In genomic region chr5:29377590-29378297, GRCm38 (mm10) we compare ENCODE assay signal across 8 mouse cellular contexts. TPM values are rescaled to one million over a fixed set of nuclear protein-coding genes. Genes with fewer than 3 reads are reported as not detected.
DNase-seq lines count a peak whose midpoint lies in the region; ATAC-seq and TF ChIP-seq lines count a peak whose summit lies in the region.

No protein-coding gene starts in this region.

- peaks cover 5% of the 10 kb centered on the region; the same call in 1 of the 2 replicates for H3K4me1 ChIP-seq in liver, adult 2 months (ENCODE audit: control insufficient read depth, insufficient read depth, low read length)
- peaks cover 13% of the 10 kb centered on the region for H3K4me1 ChIP-seq in hindbrain, embryonic 12.5 days
- H3K4me1 ChIP-seq in stomach, embryonic 15.5 days = peaks cover 8% of the 10 kb centered on the region; the same call in 1 of the 2 replicates

- no peaks in the 10 kb centered on the region for H3K27me3 ChIP-seq in liver, adult 2 months (ENCODE audit: control insufficient read depth, insufficient read depth, low read length)
- H3K27me3 ChIP-seq in hindbrain, embryonic 12.5 days = peaks cover 7% of the 10 kb centered on the region; the same call in 1 of the 2 replicates
- H3K27me3 ChIP-seq in stomach, embryonic 15.5 days (replicated peaks) = no peaks in the 10 kb centered on the region

- intact Hi-C loops in gastrocnemius, postnatal 14 days (cut with DNase I; ENCODE audit: low total_unique reads) = no loop called here

- H3K9me3 ChIP-seq in hindbrain, embryonic 12.5 days (replicated peaks) = no peaks in the 10 kb centered on the region
- no peaks in the 10 kb centered on the region for H3K9me3 ChIP-seq in stomach, embryonic 15.5 days

- peak overlapping the region; percentile 57 for H3K27ac ChIP-seq in liver, adult 2 months (replicated peaks; ENCODE audit: insufficient read depth, low read depth, low read length)
- peak overlapping the region; percentile 73 for H3K27ac ChIP-seq in hindbrain, embryonic 12.5 days
- no peak overlapping the region for H3K27ac ChIP-seq in macrophage
- H3K27ac ChIP-seq in stomach, embryonic 15.5 days = peak overlapping the region; percentile 57

- H3K4me3 ChIP-seq in liver, adult 2 months (ENCODE audit: insufficient read depth, low read depth, low read length) = peak overlapping the region; percentile 75
- peak overlapping the region; percentile 76 for H3K4me3 ChIP-seq in hindbrain, embryonic 12.5 days
- peak overlapping the region; percentile 64 for H3K4me3 ChIP-seq in macrophage (ENCODE audit: inconsistent target)
- H3K4me3 ChIP-seq in stomach, embryonic 15.5 days (replicated peaks) = peak overlapping the region; percentile 77

- H3K79me2 ChIP-seq in liver, adult 2 months (ENCODE audit: control insufficient read depth, insufficient read depth, low read length) = no peaks in the 10 kb centered on the region
- H3K79me2 ChIP-seq in macrophage (ENCODE audit: inconsistent target) = no peaks in the 10 kb centered on the region

- H3K36me3 ChIP-seq in liver, adult 2 months (ENCODE audit: control insufficient read depth, insufficient read depth, low read length) = no peaks in the 10 kb centered on the region
- no peaks in the 10 kb centered on the region for H3K36me3 ChIP-seq in hindbrain, embryonic 12.5 days
- no peaks in the 10 kb centered on the region for H3K36me3 ChIP-seq in macrophage (ENCODE audit: inconsistent target)
- H3K36me3 ChIP-seq in stomach, embryonic 15.5 days = no peaks in the 10 kb centered on the region

- peak; percentile 88 for ATAC-seq in hindbrain, embryonic 12.5 days (ENCODE audit: low FRiP score)
- ATAC-seq in stomach, embryonic 15.5 days (ENCODE audit: insufficient read depth, low FRiP score, low read depth) = peak; percentile 53

- WGBS in liver, adult 2 months = 2% methylated on average over 47 of the region's 47 CpGs
- under 1% methylated on average over 47 of the region's 47 CpGs for WGBS in hindbrain, embryonic 12.5 days
- 4% methylated on average over 47 of the region's 47 CpGs for WGBS in macrophage (ENCODE audit: missing documents)
- 1% methylated on average over 47 of the region's 47 CpGs for WGBS in stomach, embryonic 15.5 days

- peak overlapping the region; percentile 94 for H3K4me2 ChIP-seq in hindbrain, embryonic 12.5 days (replicated peaks)
- H3K4me2 ChIP-seq in stomach, embryonic 15.5 days = peak overlapping the region; percentile 95

- peak; percentile 10 for DNase-seq in liver, adult 2 months (ENCODE audit: extremely low read depth, low read depth, low spot score)
- no peak for DNase-seq in liver
- peak; percentile 53 to 55 for DNase-seq in cerebellum, postnatal 14 days
- DNase-seq in left cerebral cortex, adult 8-10 months (ENCODE audit: low spot score in 2 of 2) = peak; percentile 9 to 25
- DNase-seq in gastrocnemius, postnatal 14 days = no peak

- TF ChIP-seq POLR2A in liver, adult 2 months (IDR thresholded peaks at IDR 0.05; ENCODE audit: extremely low read depth, insufficient read depth, low read length) = no peak

- H3K9ac ChIP-seq in liver, adult 2 months (ENCODE audit: low read depth, low read length) = peak overlapping the region; percentile 83
- H3K9ac ChIP-seq in hindbrain, embryonic 12.5 days = peak overlapping the region; percentile 82
- H3K9ac ChIP-seq in stomach, embryonic 15.5 days = peak overlapping the region; percentile 48

- no peak for TF ChIP-seq CTCF in liver, adult 2 months (IDR thresholded peaks at IDR 0.05; ENCODE audit: low read depth, low read length)

RNA-seq across cellular contexts. Expression of gene Lmbr1, which starts 0.4 kb away (rescaled TPM):
- total RNA-seq in liver, adult 2 months (2014; rRNA removed) = 3.6 and 4.2 TPM in 2 replicates
- polyA plus RNA-seq in liver, adult 2 months (2012; rRNA removed) = 1.3 and 1.5 TPM in 2 replicates
- polyA plus RNA-seq in hindbrain, embryonic 12.5 days (2016; fragmentation: Nextera tagmentation; extraction: Ambion mirVana) = 17.6 and 17.9 TPM in 2 replicates
- 10 to 100 TPM; 28.6 to 37.1 (median 32.1) TPM for total RNA-seq in left cerebral cortex, adult 8-10 months (2022)
- 1 to 10 TPM in 25 of 26 experiments, under 1 TPM in 1; 0.75 to 9.3 (median 5.2) TPM for total RNA-seq in macrophage (2018; cell fraction: chromatin; rRNA removed)
- 1 to 10 TPM in 25 of 26 experiments, under 1 TPM in 1; 0.76 to 2.7 (median 1.8) TPM for total RNA-seq in macrophage (2018; cell fraction: cytosol; rRNA removed)
- 1 to 10 TPM; 1.1 to 7.8 (median 2.7) TPM for total RNA-seq in macrophage (2018; cell fraction: nucleus; rRNA removed)
- 1.2 to 2.4 TPM (median 2.1 TPM) in 3 replicates for polyA plus RNA-seq in macrophage (2018)
- 10.9 and 11.4 TPM in 2 replicates for polyA plus RNA-seq in stomach, embryonic 15.5 days (2015; fragmentation: Nextera tagmentation; extraction: Ambion mirVana)
- 1 to 10 TPM; 8.8 to 9.1 TPM for total RNA-seq in gastrocnemius, postnatal 14 days (2021)

RNA-seq across cellular contexts. Expression of gene Nom1, which starts 56.7 kb away (rescaled TPM):
- 7.7 and 10.9 TPM in 2 replicates for total RNA-seq in liver, adult 2 months (2014; rRNA removed)
- polyA plus RNA-seq in liver, adult 2 months (2012; rRNA removed) = 4.0 and 4.7 TPM in 2 replicates
- polyA plus RNA-seq in hindbrain, embryonic 12.5 days (2016; fragmentation: Nextera tagmentation; extraction: Ambion mirVana) = 23.5 and 24.4 TPM in 2 replicates
- 10 to 100 TPM; 25.1 to 28.9 (median 26.8) TPM for total RNA-seq in left cerebral cortex, adult 8-10 months (2022)
- total RNA-seq in macrophage (2018; cell fraction: chromatin; rRNA removed) = 10 to 100 TPM; 12.2 to 47.0 (median 27.7) TPM
- 10 to 100 TPM; 11.2 to 17.8 (median 14.5) TPM for total RNA-seq in macrophage (2018; cell fraction: cytosol; rRNA removed)
- total RNA-seq in macrophage (2018; cell fraction: nucleus; rRNA removed) = 10 to 100 TPM in 25 of 26 experiments, 1 to 10 TPM in 1; 7.9 to 30.8 (median 20.0) TPM
- 6.9 to 20.3 TPM (median 14.0 TPM) in 3 replicates for polyA plus RNA-seq in macrophage (2018)
- polyA plus RNA-seq in stomach, embryonic 15.5 days (2015; fragmentation: Nextera tagmentation; extraction: Ambion mirVana) = 22.8 and 29.5 TPM in 2 replicates
- total RNA-seq in gastrocnemius, postnatal 14 days (2021) = 1 to 10 TPM; 8.4 to 9.2 TPM

Comparison
In these comparisons a context has a peak if more than half of its experiments do, and no peak if none do; other contexts are left out.
1. DNase-seq: peak in liver, adult 2 months (single experiment), cerebellum, postnatal 14 days (2 of 2) and left cerebral cortex, adult 8-10 months (2 of 2); none in liver (single experiment) and gastrocnemius, postnatal 14 days (single experiment).
2. Peak in every context shown above with its lines, with median percentiles within 50 percentile points of each other: H3K4me3 ChIP-seq and H3K9ac ChIP-seq.